Mouse (Mus musculus): ENCODE data around the gene Gga3. TPM values are rescaled to one million over a fixed set of nuclear protein-coding genes. Genes with fewer than 3 reads are reported as not detected.
A peak's percentile ranks its signal among the peaks of the same experiment; 100 is the strongest.

The Gga3 gene
- total and polyA plus RNA-seq, 2 experiments from 2014 or later: 7.0 to 11.8 TPM

DNA sequence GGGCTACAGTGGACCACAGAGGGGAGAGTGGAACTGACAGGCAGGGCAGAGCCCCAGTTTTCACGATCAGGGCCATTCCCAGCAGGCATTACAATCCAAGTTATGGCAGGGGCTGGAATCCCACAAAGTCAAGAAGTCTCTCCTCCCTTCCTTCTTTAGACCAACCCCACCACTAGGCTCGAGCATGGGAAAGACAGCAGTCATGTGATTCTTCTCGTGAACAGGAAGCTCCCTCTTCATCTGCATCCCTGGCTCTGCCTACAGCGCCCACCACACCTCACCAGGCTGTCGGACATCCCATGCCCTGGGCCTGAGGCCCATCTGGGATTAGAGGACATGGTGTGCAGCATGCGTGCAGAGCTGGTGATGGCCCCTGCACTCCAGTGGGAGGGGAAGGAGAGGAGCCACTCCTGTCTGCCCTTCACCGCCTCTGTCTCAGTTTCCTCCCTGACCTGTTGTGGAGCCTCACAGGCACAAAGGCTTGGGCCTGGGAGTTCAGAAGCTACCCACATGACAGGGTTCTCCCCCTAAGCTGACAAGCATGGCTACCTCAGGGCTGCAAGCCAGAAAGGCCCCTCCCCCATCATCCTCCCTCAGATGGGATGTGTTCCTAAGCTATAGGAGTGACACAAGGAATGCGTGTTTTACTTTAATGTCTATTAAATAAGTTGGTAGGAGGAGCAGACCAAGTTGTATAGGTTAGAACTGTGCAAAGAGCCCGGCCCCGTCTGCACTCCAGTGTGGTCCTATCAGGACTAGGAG lies 10.7 kb upstream of the Gga3 start:
- Histone ChIP-seq H3K4me1 (ENCODE audit: control insufficient read depth, insufficient read depth) (peaks cover 13% of the 10 kb centered on the region; the same call in 1 of the 2 replicates), H3K27me3 (ENCODE audit: control insufficient read depth, insufficient read depth, low read length) (no peaks in the 10 kb centered on the region), H3K4me3 (ENCODE audit: low read depth, low read length) (no peak overlapping the region), H3K9ac (replicated peaks; ENCODE audit: low read depth, low read length) (no peak overlapping the region), H3K9me3 (replicated peaks; ENCODE audit: control insufficient read depth, low read length) (no peaks in the 10 kb centered on the region), H3K36me3 (replicated peaks; ENCODE audit: control insufficient read depth, insufficient read depth, low read length) (peaks cover 14% of the 10 kb centered on the region; the same call in 1 of the 2 replicates), H3K27ac (ENCODE audit: low read depth) (peak overlapping the region; percentile 54), H3K4me2 (ENCODE audit: low read depth, low read length) (no peak overlapping the region)
- DNase-seq (ENCODE audit: low spot score): no peak
- 71% methylated on average over 10 of the region's 10 CpGs for WGBS
- ATAC-seq (ENCODE audit: insufficient read depth, low read depth): no peak
- TF ChIP-seq EP300 (IDR thresholded peaks at IDR 0.05; ENCODE audit: low read depth): no peak
- no peak for TF ChIP-seq CTCF (IDR thresholded peaks at IDR 0.05; ENCODE audit: low read depth)

GRCm38 (mm10) chr11:115613138-115613945 lies 9.5 kb upstream of the Gga3 start:
- H3K27me3 ChIP-seq (ENCODE audit: control insufficient read depth, insufficient read depth, low read length): no peaks in the 10 kb centered on the region
- peak overlapping the region; percentile 89 for H3K9ac ChIP-seq (replicated peaks; ENCODE audit: low read depth, low read length)
- H3K27ac ChIP-seq (ENCODE audit: low read depth): peak overlapping the region; percentile 97
- no peaks in the 10 kb centered on the region for H3K9me3 ChIP-seq (replicated peaks; ENCODE audit: control insufficient read depth, low read length)
- peak overlapping the region; percentile 83 for H3K4me3 ChIP-seq (ENCODE audit: low read depth, low read length)
- peaks cover 16% of the 10 kb centered on the region for H3K36me3 ChIP-seq (replicated peaks; ENCODE audit: control insufficient read depth, insufficient read depth, low read length)
- DNase-seq (ENCODE audit: low spot score) (peak; percentile 34), ATAC-seq (ENCODE audit: insufficient read depth, low read depth) (peak; percentile 7; the same call in 1 of the 2 replicates)
- H3K4me1 ChIP-seq (ENCODE audit: control insufficient read depth, insufficient read depth): peaks cover 13% of the 10 kb centered on the region; the same call in 1 of the 2 replicates
- TF ChIP-seq CTCF (IDR thresholded peaks at IDR 0.05; ENCODE audit: low read depth) (no peak), EP300 (IDR thresholded peaks at IDR 0.05; ENCODE audit: low read depth) (no peak)
- 1% methylated on average over 16 of the region's 16 CpGs for WGBS
- H3K4me2 ChIP-seq (ENCODE audit: low read depth, low read length): peak overlapping the region; percentile 97

DNA sequence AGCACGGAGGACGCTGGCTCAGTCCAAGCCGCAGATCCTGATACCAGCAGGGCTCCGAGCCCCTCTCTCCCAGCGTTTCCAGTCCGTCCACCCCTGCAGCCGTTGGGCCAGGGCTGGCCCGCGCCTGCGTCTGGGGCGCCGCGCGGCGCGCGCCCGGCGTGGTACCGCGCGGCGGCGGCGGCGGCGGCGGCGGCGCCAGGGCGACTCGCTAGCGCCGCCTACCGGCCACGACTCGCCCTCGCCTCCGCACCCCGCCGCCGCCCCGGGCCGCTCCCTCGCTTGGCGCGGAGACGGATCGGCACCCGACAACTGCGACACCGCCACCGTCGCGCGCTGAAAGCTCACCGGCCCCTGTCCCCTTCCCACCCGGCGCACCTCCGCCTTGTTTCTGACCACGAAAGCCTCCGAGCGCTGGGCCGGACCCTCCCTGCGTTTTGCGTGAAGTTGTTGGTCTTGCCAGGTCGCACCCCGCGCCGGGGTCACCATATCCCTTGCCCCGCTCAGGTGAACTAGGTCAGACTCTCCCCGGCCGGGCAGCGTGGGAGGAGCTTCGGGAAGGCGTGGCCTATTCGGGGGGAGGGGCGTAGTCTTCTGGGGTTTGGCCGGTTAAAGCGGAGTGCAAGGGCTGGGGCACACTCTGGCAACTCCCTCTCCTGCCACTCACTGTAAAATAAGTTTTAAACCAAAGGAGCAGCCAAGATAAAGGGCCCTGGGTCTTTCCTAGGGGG lies 8.7 kb upstream of the Gga3 start, which contains the start of gene Mif4gd:
Gene Mif4gd, minus strand, starts transcription at position 560 of the 728 bp plus-strand sequence.
- peak within 1 kb of the TSS; percentile 83 for H3K4me3 ChIP-seq (ENCODE audit: low read depth, low read length)
- no peaks in the 10 kb centered on the region for H3K9me3 ChIP-seq (replicated peaks; ENCODE audit: control insufficient read depth, low read length)
- peaks cover 13% of the 10 kb centered on the region; the same call in 1 of the 2 replicates for H3K4me1 ChIP-seq (ENCODE audit: control insufficient read depth, insufficient read depth)
- DNase-seq (ENCODE audit: low spot score) (peak; percentile 82), ATAC-seq (ENCODE audit: insufficient read depth, low read depth) (peak; percentile 86)
- no peaks in the 10 kb centered on the region for H3K27me3 ChIP-seq (ENCODE audit: control insufficient read depth, insufficient read depth, low read length)
- WGBS: under 1% methylated on average over 42 of the region's 80 CpGs
- TF ChIP-seq CTCF (IDR thresholded peaks at IDR 0.05; ENCODE audit: low read depth) (peak; percentile 39), EP300 (IDR thresholded peaks at IDR 0.05; ENCODE audit: low read depth) (no peak)
- peaks cover 21% of the 10 kb centered on the region for H3K36me3 ChIP-seq (replicated peaks; ENCODE audit: control insufficient read depth, insufficient read depth, low read length)
- H3K4me2 ChIP-seq (ENCODE audit: low read depth, low read length): peak within 1 kb of the TSS; percentile 97
- H3K9ac ChIP-seq (replicated peaks; ENCODE audit: low read depth, low read length): peak within 1 kb of the TSS; percentile 89
- peak within 1 kb of the TSS; percentile 97 for H3K27ac ChIP-seq (ENCODE audit: low read depth)

DNA sequence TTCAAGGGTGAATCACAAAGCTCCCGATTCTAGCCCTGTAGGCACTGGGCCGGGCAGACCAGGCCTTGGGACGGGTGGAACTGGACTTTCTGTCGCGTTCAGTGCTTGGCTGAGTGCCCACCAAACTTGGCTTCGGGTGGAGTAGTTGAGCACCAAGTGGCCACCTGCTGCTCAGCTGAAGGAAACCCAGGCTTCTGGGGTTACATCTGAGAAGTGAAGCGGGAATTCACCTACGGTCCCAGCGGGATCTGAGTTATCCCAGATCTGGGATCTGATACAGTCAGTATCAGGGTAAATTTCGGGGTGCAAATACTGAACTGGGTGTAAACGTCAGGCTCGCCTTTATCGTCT lies 8.2 kb upstream of the Gga3 start:
- peak; percentile 44 for ATAC-seq (ENCODE audit: insufficient read depth, low read depth)
- peak; percentile 35 for DNase-seq (ENCODE audit: low spot score)
- Histone ChIP-seq H3K9me3 (replicated peaks; ENCODE audit: control insufficient read depth, low read length) (no peaks in the 10 kb centered on the region), H3K9ac (replicated peaks; ENCODE audit: low read depth, low read length) (peak overlapping the region; percentile 89), H3K4me1 (ENCODE audit: control insufficient read depth, insufficient read depth) (peaks cover 13% of the 10 kb centered on the region; the same call in 1 of the 2 replicates), H3K27me3 (ENCODE audit: control insufficient read depth, insufficient read depth, low read length) (no peaks in the 10 kb centered on the region), H3K4me3 (ENCODE audit: low read depth, low read length) (peak overlapping the region; percentile 83), H3K27ac (ENCODE audit: low read depth) (peak overlapping the region; percentile 97), H3K4me2 (ENCODE audit: low read depth, low read length) (peak overlapping the region; percentile 97), H3K36me3 (replicated peaks; ENCODE audit: control insufficient read depth, insufficient read depth, low read length) (peaks cover 27% of the 10 kb centered on the region)
- TF ChIP-seq EP300 (IDR thresholded peaks at IDR 0.05; ENCODE audit: low read depth): no peak
- 0 out of 2 replicates have a peak, but pooled peaks have one; percentile 12 for TF ChIP-seq CTCF (IDR thresholded peaks at IDR 0.05; ENCODE audit: low read depth)
- 2% methylated on average over 13 of the region's 13 CpGs for WGBS

DNA sequence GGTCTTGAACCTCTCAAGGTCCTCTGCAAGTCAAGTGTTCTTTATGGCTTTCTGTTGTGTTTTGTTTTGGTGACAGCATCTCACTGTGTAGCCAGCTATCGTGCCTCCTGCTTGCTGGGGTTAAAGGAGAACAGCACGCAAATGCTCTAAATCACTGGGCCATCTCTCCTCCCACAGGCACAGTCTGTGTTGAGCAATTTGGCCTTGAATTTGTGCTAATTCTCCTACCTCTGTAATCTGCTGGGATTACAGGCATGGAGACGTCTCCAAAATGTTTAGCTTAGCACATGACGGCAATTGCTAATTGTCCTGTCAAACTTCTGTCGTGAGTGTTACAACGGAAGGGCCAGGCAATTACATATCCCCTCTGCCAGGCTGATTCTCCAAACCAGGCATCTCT lies 7.3 kb upstream of the Gga3 start:
- no peak for TF ChIP-seq CTCF (IDR thresholded peaks at IDR 0.05; ENCODE audit: low read depth)
- no peak for TF ChIP-seq EP300 (IDR thresholded peaks at IDR 0.05; ENCODE audit: low read depth)
- no peak overlapping the region for H3K9ac ChIP-seq (replicated peaks; ENCODE audit: low read depth, low read length)
- H3K36me3 ChIP-seq (replicated peaks; ENCODE audit: control insufficient read depth, insufficient read depth, low read length): peaks cover 35% of the 10 kb centered on the region
- H3K27ac ChIP-seq (ENCODE audit: low read depth): no peak overlapping the region
- WGBS: 82% methylated on average over 6 of the region's 6 CpGs
- ATAC-seq (ENCODE audit: insufficient read depth, low read depth): no peak
- H3K4me3 ChIP-seq (ENCODE audit: low read depth, low read length): no peak overlapping the region
- no peaks in the 10 kb centered on the region for H3K9me3 ChIP-seq (replicated peaks; ENCODE audit: control insufficient read depth, low read length)
- DNase-seq (ENCODE audit: low spot score): no peak
- no peaks in the 10 kb centered on the region for H3K27me3 ChIP-seq (ENCODE audit: control insufficient read depth, insufficient read depth, low read length)
- no peak overlapping the region for H3K4me2 ChIP-seq (ENCODE audit: low read depth, low read length)
- peaks cover 13% of the 10 kb centered on the region; the same call in 1 of the 2 replicates for H3K4me1 ChIP-seq (ENCODE audit: control insufficient read depth, insufficient read depth)
